Comparison of ENCODE assay signal across 19 mouse cellular contexts in genomic region chr2:170042471-170043213, GRCm38 (mm10).
DNase-seq lines count a peak whose midpoint lies in the region; ATAC-seq and TF ChIP-seq lines count a peak whose summit lies in the region.
"Had no signal": no experiment of that assay in that cellular context is flagged by ENCODE, and none has a peak within 500 bp of the region (broad histone marks: within the 10 kb centered on the region; RNA-seq: fewer than 3 reads in every experiment).

No protein-coding gene starts in this region.

- H3K9me3 ChIP-seq in stomach, embryonic 15.5 days, result no peaks in the 10 kb centered on the region
- no peaks in the 10 kb centered on the region for H3K9me3 ChIP-seq in stomach, postnatal 0 days (ENCODE audit: control insufficient read depth, low read length)
- H3K9me3 ChIP-seq in limb, embryonic 15.5 days, result no peaks in the 10 kb centered on the region; the same call in 1 of the 2 replicates
- no peaks in the 10 kb centered on the region; the same call in 1 of the 2 replicates for H3K9me3 ChIP-seq in liver, postnatal 0 days (ENCODE audit: low read length)
- H3K9me3 ChIP-seq: embryonic facial prominence, embryonic 13.5 days; hindbrain, embryonic 15.5 days; liver, embryonic 15.5 days had no signal

- H3K4me3 ChIP-seq in stomach, embryonic 15.5 days (replicated peaks), result no peak overlapping the region
- H3K4me3 ChIP-seq in stomach, postnatal 0 days (ENCODE audit: low read depth, low read length), result no peak overlapping the region
- no peak overlapping the region for H3K4me3 ChIP-seq in limb, embryonic 15.5 days
- no peak overlapping the region for H3K4me3 ChIP-seq in liver, postnatal 0 days (ENCODE audit: low read depth, low read length)
- H3K4me3 ChIP-seq: embryonic facial prominence, embryonic 13.5 days; heart, embryonic 13.5 days; hindbrain, embryonic 15.5 days; liver, embryonic 15.5 days had no signal

- no peaks in the 10 kb centered on the region for H3K4me1 ChIP-seq in stomach, embryonic 15.5 days
- no peaks in the 10 kb centered on the region for H3K4me1 ChIP-seq in stomach, postnatal 0 days (replicated peaks; ENCODE audit: control insufficient read depth, insufficient read depth)
- H3K4me1 ChIP-seq in limb, embryonic 15.5 days, result 0 out of 2 replicates have a peak, but pooled peaks cover 9% of the 10 kb centered on the region
- H3K4me1 ChIP-seq in liver, postnatal 0 days (ENCODE audit: insufficient read depth), result 0 out of 2 replicates have a peak, but pooled peaks cover 2% of the 10 kb centered on the region
- H3K4me1 ChIP-seq: heart, embryonic 13.5 days; liver, embryonic 15.5 days had no signal

- H3K27ac ChIP-seq in stomach, embryonic 15.5 days, result no peak overlapping the region
- H3K27ac ChIP-seq in stomach, postnatal 0 days (replicated peaks), result no peak overlapping the region
- H3K27ac ChIP-seq in limb, embryonic 15.5 days, result no peak overlapping the region
- H3K27ac ChIP-seq in liver, postnatal 0 days (ENCODE audit: low read depth), result no peak overlapping the region
- H3K27ac ChIP-seq: embryonic facial prominence, embryonic 13.5 days; heart, embryonic 13.5 days; hindbrain, embryonic 15.5 days; liver, embryonic 15.5 days had no signal

- H3K9ac ChIP-seq in stomach, embryonic 15.5 days, result no peak overlapping the region
- H3K9ac ChIP-seq in stomach, postnatal 0 days (ENCODE audit: low read length), result no peak overlapping the region
- H3K9ac ChIP-seq in limb, embryonic 15.5 days, result no peak overlapping the region
- H3K9ac ChIP-seq in liver, postnatal 0 days (replicated peaks), result no peak overlapping the region
- H3K9ac ChIP-seq: embryonic facial prominence, embryonic 13.5 days; forebrain, postnatal 0 days; heart, embryonic 13.5 days; hindbrain, embryonic 15.5 days; liver, embryonic 15.5 days had no signal

- no peak; the same call in 1 of the 2 replicates for ATAC-seq in stomach, embryonic 15.5 days (ENCODE audit: insufficient read depth, low FRiP score, low read depth)
- ATAC-seq in stomach, postnatal 0 days (ENCODE audit: low FRiP score, low TSS enrichment), result no peak
- ATAC-seq in Patski, result peak; percentile 92
- peak; percentile 36; the same call in 1 of the 2 replicates for ATAC-seq in limb, embryonic 15.5 days (ENCODE audit: insufficient number of reproducible peaks, low FRiP score, low TSS enrichment, low read depth)
- ATAC-seq in erythroid progenitor cell, adult 5-6 weeks (replicated peaks; ENCODE audit: low FRiP score, poor library complexity, severe bottlenecking), result no peak
- ATAC-seq in liver, postnatal 0 days, result no peak
- ATAC-seq: forebrain, postnatal 0 days; intestine, embryonic 16.5 days had no signal

- 73% methylated on average over 12 of the region's 12 CpGs for WGBS in stomach, embryonic 15.5 days
- 73% methylated on average over 12 of the region's 12 CpGs for WGBS in stomach, postnatal 0 days
- WGBS in limb, embryonic 15.5 days, result 74% methylated on average over 12 of the region's 12 CpGs
- 63% methylated on average over 12 of the region's 12 CpGs for WGBS in liver, postnatal 0 days (ENCODE audit: insufficient replicate concordance)

- POLR2A ChIA-PET in Patski (lab: Charles Lee), result interaction anchor here (0.6 kb wide), 1 partner anchor 168 kb away, joined by 9 read pairs; no protein-coding TSS in a partner anchor

- no peak for DNase-seq in stomach, postnatal 0 days (ENCODE audit: low spot score)
- DNase-seq in ES-CJ7 (ENCODE audit: low read depth, low spot score) (peak; percentile 78), Patski (ENCODE audit: low read depth, low spot score) (peak; percentile 79)
- DNase-seq in liver, postnatal 0 days, result no peak
- DNase-seq: cerebellum, adult 9-10 months; forebrain, postnatal 0 days; gastrocnemius, postnatal 10 days; heart, adult 18-20 months; kidney, postnatal 4 days; retina, postnatal 1 day; thymus, postnatal 36 days had no signal

- no peak for TF ChIP-seq EP300 in stomach, postnatal 0 days (optimal IDR thresholded peaks at IDR 0.05)
- TF ChIP-seq EP300 in liver, postnatal 0 days (IDR thresholded peaks at IDR 0.05; ENCODE audit: low read depth), result no peak

- CTCF ChIA-PET in Patski (lab: Charles Lee), result no interaction called here

- 0 out of 2 replicates have a peak overlapping the region, but pooled peaks have one; percentile 9 for H3K4me2 ChIP-seq in stomach, embryonic 15.5 days
- no peak overlapping the region for H3K4me2 ChIP-seq in stomach, postnatal 0 days (replicated peaks; ENCODE audit: low read depth)
- no peak overlapping the region for H3K4me2 ChIP-seq in limb, embryonic 15.5 days
- no peak overlapping the region for H3K4me2 ChIP-seq in liver, postnatal 0 days (ENCODE audit: low read depth, low read length)
- H3K4me2 ChIP-seq: embryonic facial prominence, embryonic 13.5 days; heart, embryonic 13.5 days; hindbrain, embryonic 15.5 days; liver, embryonic 15.5 days had no signal

- H3K36me3 ChIP-seq in stomach, embryonic 15.5 days, result no peaks in the 10 kb centered on the region
- no peaks in the 10 kb centered on the region for H3K36me3 ChIP-seq in stomach, postnatal 0 days (ENCODE audit: control insufficient read depth, insufficient read depth, low read length)
- H3K36me3 ChIP-seq in limb, embryonic 15.5 days, result no peaks in the 10 kb centered on the region
- no peaks in the 10 kb centered on the region for H3K36me3 ChIP-seq in liver, postnatal 0 days (replicated peaks; ENCODE audit: insufficient read depth, low read length)
- H3K36me3 ChIP-seq: embryonic facial prominence, embryonic 13.5 days; heart, embryonic 13.5 days; hindbrain, embryonic 15.5 days; liver, embryonic 15.5 days had no signal

- in situ Hi-C loops in Patski (cut with MboI; ENCODE audit: low pct_unique_long_range_greater_than_20kb), result no loop called here

- TF ChIP-seq CTCF in stomach, postnatal 0 days (IDR thresholded peaks at IDR 0.05; ENCODE audit: low read depth), result no peak
- no peak for TF ChIP-seq CTCF in Patski (IDR thresholded peaks at IDR 0.05)
- TF ChIP-seq CTCF in liver, postnatal 0 days (IDR thresholded peaks at IDR 0.05; ENCODE audit: low read depth), result no peak

- no peaks in the 10 kb centered on the region for H3K27me3 ChIP-seq in stomach, embryonic 15.5 days (replicated peaks)
- no peaks in the 10 kb centered on the region for H3K27me3 ChIP-seq in stomach, postnatal 0 days (ENCODE audit: control insufficient read depth, insufficient read depth, low read length)
- H3K27me3 ChIP-seq in Patski, result no peaks in the 10 kb centered on the region
- no peaks in the 10 kb centered on the region for H3K27me3 ChIP-seq in limb, embryonic 15.5 days
- no peaks in the 10 kb centered on the region for H3K27me3 ChIP-seq in liver, postnatal 0 days (ENCODE audit: insufficient read depth, low read length)
- H3K27me3 ChIP-seq: embryonic facial prominence, embryonic 13.5 days; hindbrain, embryonic 15.5 days; liver, embryonic 15.5 days had no signal

Comparison
In these comparisons a context has a peak if more than half of its experiments do, and no peak if none do; other contexts are left out.
1. ATAC-seq: peak in Patski (single experiment) and limb, embryonic 15.5 days (single experiment); none in stomach, embryonic 15.5 days (single experiment), stomach, postnatal 0 days (single experiment), erythroid progenitor cell, adult 5-6 weeks (single experiment) and liver, postnatal 0 days (single experiment).
2. DNase-seq: peak in ES-CJ7 (single experiment) and Patski (single experiment); none in stomach, postnatal 0 days (single experiment) and liver, postnatal 0 days (single experiment).